Mouse (Mus musculus) hindbrain, embryonic 15.5 days (tissue): ENCODE data around the gene Gm428. TPM values are rescaled to one million over a fixed set of nuclear protein-coding genes. Genes with fewer than 3 reads are reported as not detected.
"Not testable (repeated sequence)": the region's sequence is repeated elsewhere in the genome, so short reads cannot be mapped to it uniquely, and the experiment has no call there.

ENCODE experiments used
- ATAC-seq: fragments of 200-750 bp; cut with Nextera tagmentation; 2 replicates; pipeline ENCODE4 v1.8.0; 2017; ENCODE audit warnings: low read depth, moderate number of reproducible peaks, moderate TSS enrichment; ENCODE audit not compliant: low FRiP score
- H3K27ac ChIP-seq: fragments of 300-500 bp; sonication (generic); replicated peaks from 2 replicates; pipeline ENCODE4 v1.5.1; 2015; ENCODE audit warnings: mild to moderate bottlenecking, inconsistent platforms
- H3K27me3 ChIP-seq: fragments of 300-500 bp; sonication (generic); 2 replicates; pipeline ENCODE4 v1.6.1; 2015; ENCODE audit warnings: control low read depth, inconsistent platforms
- H3K36me3 ChIP-seq: fragments of 300-500 bp; sonication (generic); 2 replicates; pipeline ENCODE4 v1.6.1; 2015; ENCODE audit warnings: control low read depth, inconsistent platforms
- H3K4me1 ChIP-seq: fragments of 300-500 bp; sonication (generic); replicated peaks from 2 replicates; pipeline ENCODE4 v1.6.1; 2015; ENCODE audit warnings: control low read depth, inconsistent platforms
- H3K4me2 ChIP-seq: fragments of 300-500 bp; sonication (generic); 2 replicates; pipeline ENCODE4 v1.6.1; 2015; ENCODE audit warnings: moderate library complexity, mild to moderate bottlenecking, inconsistent platforms
- H3K4me3 ChIP-seq: fragments of 300-500 bp; sonication (generic); 2 replicates; pipeline ENCODE4 v1.5.1; 2015; ENCODE audit warnings: mild to moderate bottlenecking, inconsistent platforms
- H3K9ac ChIP-seq: fragments of 300-500 bp; sonication (generic); 2 replicates; pipeline ENCODE4 v1.6.1; 2015; ENCODE audit warnings: inconsistent platforms
- H3K9me3 ChIP-seq: fragments of 300-500 bp; sonication (generic); 2 replicates; pipeline ENCODE4 v1.6.1; 2016; ENCODE audit warnings: control low read depth, inconsistent platforms
- WGBS: fragments of 180-500 bp; shearing (Covaris S2); methylation state at CpG from one replicate; pipeline ENCODE4 v1.1.7; 2015; 5-methylcytosine and 5-hydroxymethylcytosine counted together
- polyA plus RNA-seq: library from polyadenylated mRNA; unstranded; fragments of >200 nt; fragmentation: Nextera tagmentation; extraction: Ambion mirVana; gene quantifications from 2 replicates; pipeline ENCODE4 v1.2.1, GENCODE M21; 2015

Gene Gm428
- not detected in 2 replicates for polyA plus RNA-seq

DNA sequence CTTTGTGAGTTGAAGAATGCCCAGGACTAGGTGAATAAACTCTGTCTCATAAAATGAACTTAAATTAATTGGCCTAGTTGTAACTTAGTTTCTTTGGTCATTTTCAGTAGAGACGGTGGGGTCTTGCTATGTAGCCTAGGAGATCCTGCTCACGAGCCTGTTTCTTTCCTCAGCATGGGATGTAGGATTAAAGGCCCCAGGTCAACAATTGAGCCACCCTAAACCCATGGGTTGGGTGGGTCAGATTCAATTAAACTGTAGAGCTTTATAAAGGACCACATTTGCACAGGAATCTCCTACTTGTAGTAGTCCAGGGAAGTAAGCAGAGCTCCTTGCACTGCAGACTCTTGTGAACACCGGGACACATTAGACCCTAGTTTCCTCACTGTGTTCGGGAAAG is at the start of gene Gm428:
TSS of gene Gm428 (plus strand) at position 301 of the 400 bp plus-strand sequence.
- not testable (repeated sequence) for H3K4me1 ChIP-seq, H3K27me3 ChIP-seq, H3K4me3 ChIP-seq, H3K9ac ChIP-seq, H3K4me2 ChIP-seq, H3K36me3 ChIP-seq, H3K9me3 ChIP-seq, H3K27ac ChIP-seq, ATAC-seq
- WGBS, result 78% methylated on average over 1 of the region's 4 CpGs

DNA sequence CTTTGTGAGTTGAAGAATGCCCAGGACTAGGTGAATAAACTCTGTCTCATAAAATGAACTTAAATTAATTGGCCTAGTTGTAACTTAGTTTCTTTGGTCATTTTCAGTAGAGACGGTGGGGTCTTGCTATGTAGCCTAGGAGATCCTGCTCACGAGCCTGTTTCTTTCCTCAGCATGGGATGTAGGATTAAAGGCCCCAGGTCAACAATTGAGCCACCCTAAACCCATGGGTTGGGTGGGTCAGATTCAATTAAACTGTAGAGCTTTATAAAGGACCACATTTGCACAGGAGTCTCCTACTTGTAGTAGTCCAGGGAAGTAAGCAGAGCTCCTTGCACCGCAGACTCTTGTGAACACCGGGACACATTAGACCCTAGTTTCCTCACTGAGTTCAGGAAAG is 45.5 kb upstream of the Gm428 start, which contains the start of gene Gm11236:
TSS of gene Gm11236 (plus strand) at position 301 of the 400 bp plus-strand sequence.
- H3K36me3 ChIP-seq, H3K27me3 ChIP-seq, H3K9me3 ChIP-seq, H3K27ac ChIP-seq, H3K4me2 ChIP-seq, H3K4me1 ChIP-seq, H3K9ac ChIP-seq, ATAC-seq, H3K4me3 ChIP-seq: not testable (repeated sequence)
- WGBS, result no CpG with 5 or more reads among the region's 4 CpGs

DNA sequence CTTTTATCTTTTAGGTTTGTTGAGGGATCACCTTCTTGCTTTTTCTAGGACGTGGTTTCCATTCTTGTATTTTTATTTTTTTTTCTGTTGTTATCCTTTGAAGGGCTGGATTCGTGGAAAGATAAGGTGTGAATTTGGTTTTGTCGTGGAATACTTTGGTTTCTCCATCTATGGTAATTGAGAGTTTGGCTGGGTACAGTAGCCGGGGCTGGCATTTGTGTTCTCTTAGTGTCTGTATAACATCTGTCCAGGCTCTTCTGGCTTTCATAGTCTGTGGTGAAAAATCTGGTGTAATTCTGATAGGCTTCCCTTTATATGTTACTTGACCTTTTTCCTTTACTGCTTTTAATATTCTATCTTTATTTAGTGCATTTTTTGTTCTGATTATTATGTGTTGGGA is 21.5 kb upstream of the Gm428 start:
- ATAC-seq, H3K9me3 ChIP-seq, H3K36me3 ChIP-seq, H3K27ac ChIP-seq, H3K4me2 ChIP-seq, H3K9ac ChIP-seq, H3K27me3 ChIP-seq, H3K4me1 ChIP-seq, H3K4me3 ChIP-seq: not testable (repeated sequence)
- WGBS, result 97% methylated on average over 4 of the region's 4 CpGs

DNA sequence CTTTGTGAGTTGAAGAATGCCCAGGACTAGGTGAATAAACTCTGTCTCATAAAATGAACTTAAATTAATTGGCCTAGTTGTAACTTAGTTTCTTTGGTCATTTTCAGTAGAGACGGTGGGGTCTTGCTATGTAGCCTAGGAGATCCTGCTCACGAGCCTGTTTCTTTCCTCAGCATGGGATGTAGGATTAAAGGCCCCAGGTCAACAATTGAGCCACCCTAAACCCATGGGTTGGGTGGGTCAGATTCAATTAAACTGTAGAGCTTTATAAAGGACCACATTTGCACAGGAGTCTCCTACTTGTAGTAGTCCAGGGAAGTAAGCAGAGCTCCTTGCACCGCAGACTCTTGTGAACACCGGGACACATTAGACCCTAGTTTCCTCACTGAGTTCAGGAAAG is 15.3 kb upstream of the Gm428 start, which contains the start of gene Gm11239:
TSS of gene Gm11239 (plus strand) at position 301 of the 400 bp plus-strand sequence.
- H3K4me2 ChIP-seq, H3K27ac ChIP-seq, H3K9ac ChIP-seq, H3K36me3 ChIP-seq, H3K4me1 ChIP-seq, H3K4me3 ChIP-seq, H3K9me3 ChIP-seq, H3K27me3 ChIP-seq, ATAC-seq: not testable (repeated sequence)
- WGBS, result no CpG with 5 or more reads among the region's 4 CpGs

GRCm38 (mm10) chr4:73718761-73719160 is 35.4 kb downstream of the Gm428 start:
- no peak for ATAC-seq
- Histone ChIP-seq H3K4me3 (no peak overlapping the region), H3K27ac (no peak overlapping the region), H3K4me1 (no peaks in the 10 kb centered on the region), H3K36me3 (no peaks in the 10 kb centered on the region), H3K4me2 (no peak overlapping the region), H3K9me3 (no peaks in the 10 kb centered on the region), H3K27me3 (no peaks in the 10 kb centered on the region), H3K9ac (no peak overlapping the region)
- WGBS, result 91% methylated on average over 1 of the region's 1 CpGs

DNA sequence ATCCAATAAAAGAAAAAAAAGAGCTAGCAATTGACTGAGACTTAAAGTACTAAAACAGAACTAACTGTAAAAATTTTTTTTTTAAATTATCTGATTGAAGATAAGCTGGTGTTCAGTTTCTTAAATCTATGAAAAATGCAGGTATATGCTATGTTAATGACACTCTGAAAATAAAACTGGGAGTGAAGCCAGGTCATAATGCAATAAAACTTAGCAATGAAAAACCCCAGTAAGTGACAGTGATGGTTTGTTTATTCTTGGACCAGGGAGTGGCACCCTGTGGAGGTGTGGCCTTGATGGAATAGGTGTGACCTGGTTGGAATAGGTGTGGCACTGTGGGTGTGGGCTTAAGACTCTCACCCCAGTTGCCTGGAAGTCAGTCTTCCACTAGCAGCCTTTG is 36.5 kb downstream of the Gm428 start:
- no peak for ATAC-seq
- no peak overlapping the region for H3K9ac ChIP-seq
- H3K27me3 ChIP-seq, result no peaks in the 10 kb centered on the region
- H3K36me3 ChIP-seq, result no peaks in the 10 kb centered on the region
- H3K4me1 ChIP-seq, result no peaks in the 10 kb centered on the region
- H3K4me3 ChIP-seq, result no peak overlapping the region
- H3K9me3 ChIP-seq, result no peaks in the 10 kb centered on the region
- no peak overlapping the region for H3K27ac ChIP-seq
- no peak overlapping the region for H3K4me2 ChIP-seq

Other genes starting within 250 kb of the Gm428 start
- not detected in 2 replicates for gene Gm11238, start 75.6 kb upstream of the Gm428 start, polyA plus RNA-seq
- not detected in 2 replicates for gene Gm11237, start 60.5 kb upstream of the Gm428 start, polyA plus RNA-seq
- not detected in 2 replicates for gene Gm11236, start 45.4 kb upstream of the Gm428 start, polyA plus RNA-seq
- not detected in 2 replicates for gene Gm11239, start 15.2 kb upstream of the Gm428 start, polyA plus RNA-seq
- gene Rasef, start 107.5 kb downstream of the Gm428 start, polyA plus RNA-seq, result 0.32 and 0.66 TPM in 2 replicates
- not detected in 2 replicates for gene Gm11758, start 192.8 kb downstream of the Gm428 start, polyA plus RNA-seq
- not detected in 2 replicates for gene Gm11757, start 207.6 kb downstream of the Gm428 start, polyA plus RNA-seq
- not detected in 2 replicates for gene Gm13871, start 222.4 kb downstream of the Gm428 start, polyA plus RNA-seq
- gene Gm11756, start 237.2 kb downstream of the Gm428 start, polyA plus RNA-seq, result not detected in 2 replicates